Mouse (Mus musculus): ENCODE data around the gene Upk3b. TPM values are rescaled to one million over a fixed set of nuclear protein-coding genes. Genes with fewer than 3 reads are reported as not detected.
A peak's percentile ranks its signal among the peaks of the same experiment; 100 is the strongest.

Gene Upk3b
- total and polyA plus RNA-seq, 3 experiments, result 8.5 to 10.8 (median 8.8) TPM

GRCm38 (mm10) chr5:136075076-136075475, 36.8 kb downstream of the Upk3b start:
- no peak for DNase-seq

DNA sequence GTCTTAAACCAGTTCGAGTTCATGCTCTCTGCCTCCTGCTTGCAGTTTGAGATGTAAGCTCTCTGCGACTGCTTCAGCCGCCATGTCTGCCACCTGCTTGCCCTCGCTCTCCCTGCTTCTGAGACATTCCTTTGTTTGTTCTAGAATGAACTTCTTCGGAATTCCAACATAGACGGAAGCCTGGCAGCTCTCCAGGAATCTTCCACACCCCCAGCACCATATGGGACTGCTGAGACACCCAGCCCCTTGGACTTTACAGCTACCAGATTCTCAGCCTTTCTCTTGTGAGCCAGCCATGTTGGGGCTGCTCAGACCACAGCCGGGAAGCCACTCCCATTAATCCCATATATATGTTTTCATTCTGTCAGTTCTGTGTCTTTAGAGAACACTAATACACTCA, 38.0 kb downstream of the Upk3b start:
- DNase-seq, result no peak

GRCm38 (mm10) chr5:136077001-136077550, 38.8 kb downstream of the Upk3b start:
- DNase-seq, result peak; percentile 11

- DNase-seq, result no peak
These were observed 39.8 kb downstream of the Upk3b start for GRCm38 (mm10) chr5:136078136-136078535.

DNA sequence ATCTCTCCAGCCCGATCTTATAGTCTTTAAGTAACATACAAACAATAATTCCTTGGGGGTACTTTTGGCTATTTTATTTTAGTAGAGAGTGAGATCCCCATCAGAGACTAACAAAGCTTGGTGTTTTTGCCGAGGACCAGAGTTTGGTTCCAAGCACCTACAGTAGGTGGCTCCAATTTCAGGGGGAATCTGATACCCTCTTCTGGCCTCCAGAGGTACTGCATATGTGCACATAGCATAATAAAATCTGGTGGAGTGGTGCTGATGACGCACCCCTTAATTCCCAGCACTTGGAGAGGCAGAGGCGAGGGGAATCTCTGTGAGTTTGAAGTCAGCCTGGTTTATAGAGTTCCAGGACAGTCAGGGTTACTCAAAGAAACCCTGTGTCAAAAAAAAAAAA, 44.0 kb downstream of the Upk3b start:
- DNase-seq, result no peak

GRCm38 (mm10) chr5:136083669-136084107, 45.4 kb downstream of the Upk3b start, which contains the start of gene Rasa4:
Rasa4 (plus strand) TSS chr5:136083916.
- DNase-seq, result peak; percentile 96

- DNase-seq, result peak; percentile 55
These were observed 46.0 kb downstream of the Upk3b start for GRCm38 (mm10) chr5:136084144-136084881.

DNA sequence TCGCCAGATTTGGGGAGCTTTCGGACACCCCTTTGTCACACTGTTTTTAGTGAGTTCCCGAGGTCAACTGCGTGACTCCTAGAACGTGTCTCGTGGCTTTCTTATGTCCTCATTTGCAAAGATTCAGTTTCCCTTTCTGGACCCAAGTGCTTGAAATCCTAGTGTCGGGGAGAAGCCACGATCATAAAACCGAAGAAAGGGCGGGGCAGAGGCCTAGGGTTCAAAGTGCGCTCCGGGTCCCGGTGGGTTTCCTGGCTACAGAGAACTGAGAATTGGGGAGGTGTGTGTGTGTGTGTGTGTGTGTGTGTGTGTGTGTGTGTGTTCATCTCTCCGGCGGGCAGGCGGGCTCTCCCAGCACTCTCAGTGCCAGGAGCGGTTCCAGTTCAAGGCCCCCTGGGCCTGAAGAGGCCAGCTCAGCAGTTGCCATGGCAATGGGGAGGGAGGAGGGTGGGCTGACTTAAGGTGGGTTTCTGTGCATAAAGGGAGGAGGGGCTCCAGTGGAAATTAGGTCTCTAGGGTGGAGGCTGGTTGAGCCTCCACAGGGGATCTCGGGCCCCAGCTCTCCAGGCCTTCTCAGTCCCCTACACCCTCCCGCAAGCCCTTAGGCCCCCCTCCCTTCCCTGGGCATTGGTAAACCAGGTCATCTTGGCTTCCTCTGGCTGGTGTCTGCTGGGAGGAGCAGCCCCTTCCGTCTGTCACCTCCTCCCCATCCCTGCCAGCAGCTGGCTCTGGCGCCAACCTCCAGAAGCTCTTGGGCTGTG, 46.8 kb downstream of the Upk3b start:
- peak; percentile 80 for DNase-seq

- DNase-seq, result no peak
These were observed 48.0 kb downstream of the Upk3b start for GRCm38 (mm10) chr5:136086290-136086689.

DNA sequence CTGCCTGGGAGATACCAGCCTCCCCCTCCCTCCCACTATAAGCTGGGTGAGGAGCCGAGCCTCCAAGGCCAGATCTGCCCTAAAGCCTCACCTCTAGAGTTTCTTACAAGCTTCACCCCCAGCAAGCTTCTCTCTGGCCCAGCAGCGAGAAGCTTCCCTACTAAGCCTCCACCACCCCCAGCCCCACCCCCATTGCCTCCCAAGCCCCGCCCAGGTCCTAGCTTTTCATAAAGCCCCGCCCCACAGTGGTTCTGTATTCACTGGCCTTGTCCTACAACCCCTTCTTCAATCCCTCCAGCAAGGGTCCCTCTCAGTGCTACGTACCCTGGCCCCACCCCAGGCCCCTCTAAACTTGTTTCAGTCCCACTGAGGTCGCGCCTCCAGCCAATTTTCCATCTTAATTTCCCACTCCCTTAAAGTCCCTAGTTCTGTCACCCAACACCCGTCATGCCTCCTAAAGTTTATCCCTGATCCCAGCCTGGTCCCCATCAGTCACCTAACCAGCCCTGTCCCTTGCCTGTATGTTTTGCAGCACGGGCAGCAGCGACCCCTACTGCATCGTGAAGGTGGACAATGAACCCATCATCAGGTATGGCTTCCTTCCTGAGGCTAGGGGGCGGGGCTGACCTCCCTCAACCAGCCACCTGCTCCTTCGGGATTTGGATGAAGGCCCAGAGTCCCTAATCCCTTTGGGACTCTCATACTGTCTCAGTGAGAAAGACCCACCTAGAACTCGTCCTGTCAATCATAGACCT, 50.7 kb downstream of the Upk3b start:
- no peak for DNase-seq

DNA sequence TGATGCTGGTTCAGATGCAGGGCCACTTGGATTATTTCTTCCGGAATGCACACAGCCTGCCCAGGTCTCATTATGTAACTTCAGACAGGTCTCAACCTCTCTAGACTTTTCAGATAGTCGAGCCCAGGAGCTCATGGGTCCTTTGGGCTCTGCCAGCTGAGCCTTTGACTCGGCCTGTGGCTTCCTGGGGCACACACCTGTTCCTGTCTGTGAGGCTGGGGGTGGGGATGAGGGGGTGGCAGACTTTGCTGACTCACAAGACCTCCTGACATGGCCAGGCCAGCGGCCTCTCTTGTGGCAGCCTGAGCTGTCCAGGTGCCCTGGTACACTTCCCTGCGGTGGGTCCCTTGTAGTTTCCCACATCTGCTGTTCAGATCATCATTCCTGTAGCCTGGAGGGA, 53.6 kb downstream of the Upk3b start:
- DNase-seq, result no peak

DNA sequence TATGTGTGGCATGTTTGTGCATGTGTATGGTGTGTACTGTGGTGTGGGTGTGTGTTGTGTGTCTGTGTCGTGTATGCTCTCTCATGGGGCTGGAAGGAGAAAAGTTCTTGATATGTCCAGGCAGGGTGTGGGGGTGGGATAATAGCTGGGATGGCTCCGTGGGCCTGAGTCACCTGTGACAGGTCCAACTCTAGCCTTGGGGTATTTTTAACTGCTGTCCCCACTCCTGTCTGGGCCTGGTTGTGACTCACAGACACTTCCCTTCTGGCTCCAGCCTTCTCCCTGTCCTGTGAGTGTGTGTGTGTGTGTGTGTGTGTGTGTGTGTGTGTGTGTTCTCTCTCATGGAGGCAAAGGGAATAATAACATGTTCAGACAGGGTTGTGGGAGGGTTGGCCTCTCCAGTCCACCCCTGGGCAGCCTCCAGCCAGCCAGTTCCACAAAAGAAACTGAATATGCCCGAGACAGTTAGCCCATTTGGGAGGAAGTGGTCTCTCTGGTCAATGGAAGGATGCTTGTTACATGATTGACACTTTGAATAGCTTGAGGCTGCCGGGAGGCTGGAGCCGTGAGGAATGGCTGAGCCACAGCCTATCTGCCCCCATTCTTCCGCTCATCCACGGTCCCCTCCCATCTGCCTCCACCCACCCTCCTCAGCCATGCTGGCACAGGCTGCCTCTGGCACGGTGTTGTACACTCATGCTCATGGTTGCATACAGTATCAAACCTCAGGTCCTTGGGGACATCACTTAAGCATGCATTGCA, 56.1 kb downstream of the Upk3b start:
- no peak for DNase-seq

DNA sequence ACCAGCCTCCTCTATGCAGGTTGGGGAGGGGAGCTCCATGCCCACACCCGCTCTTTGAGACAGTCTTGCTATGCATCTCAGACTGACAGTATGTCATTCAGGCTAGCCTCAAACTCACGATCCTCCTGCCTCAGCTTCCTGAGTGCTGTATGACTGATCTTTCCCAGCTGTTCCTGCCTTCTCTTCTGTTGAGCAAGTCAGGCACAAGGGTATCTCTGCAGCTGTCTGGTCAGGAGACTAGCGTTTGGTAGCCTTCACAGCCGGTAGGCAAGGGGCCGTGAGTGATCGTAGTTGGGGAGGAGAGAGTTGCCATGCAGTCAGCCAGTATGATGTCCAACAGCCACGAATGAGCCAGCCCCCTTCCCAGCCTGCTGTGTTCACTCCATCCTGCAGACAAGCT, 56.8 kb downstream of the Upk3b start:
- DNase-seq, result no peak

Other genes starting within 250 kb of the Upk3b start
- gene Srrm3, start 231.6 kb upstream of the Upk3b start, total RNA-seq (2021), result 1 to 10 TPM; 2.8 to 3.9 TPM
- gene Srrm3, start 231.6 kb upstream of the Upk3b start, polyA plus RNA-seq (2012; rRNA removed), result 3.0 and 3.6 TPM in 2 replicates
- gene Hspb1, start 150.6 kb upstream of the Upk3b start, total RNA-seq (2021), result 100 to 1,000 TPM; 236 to 614 TPM
- 309 and 678 TPM in 2 replicates for gene Hspb1, start 150.6 kb upstream of the Upk3b start, polyA plus RNA-seq (2012; rRNA removed)
- 100 to 1,000 TPM; 563 to 611 TPM for gene Ywhag, start 103.9 kb upstream of the Upk3b start, total RNA-seq (2021)
- gene Ywhag, start 103.9 kb upstream of the Upk3b start, polyA plus RNA-seq (2012; rRNA removed), result 227 and 268 TPM in 2 replicates
- gene Ssc4d, start 64.0 kb upstream of the Upk3b start, total RNA-seq (2021), result 1 to 10 TPM; 2.8 to 3.1 TPM
- gene Ssc4d, start 64.0 kb upstream of the Upk3b start, polyA plus RNA-seq (2012; rRNA removed), result 4.3 and 11.1 TPM in 2 replicates
- not detected for gene Zp3, start 58.4 kb upstream of the Upk3b start, total RNA-seq (2021)
- gene Zp3, start 58.4 kb upstream of the Upk3b start, polyA plus RNA-seq (2012; rRNA removed), result not detected in 2 replicates
- 10 to 100 TPM; 13.6 to 19.0 TPM for gene Dtx2, start 43.7 kb upstream of the Upk3b start, total RNA-seq (2021)
- gene Dtx2, start 43.7 kb upstream of the Upk3b start, polyA plus RNA-seq (2012; rRNA removed), result 30.1 and 34.3 TPM in 2 replicates
- under 1 TPM in 1 of 2 experiments, not detected in 1; 0.35 TPM for gene Upk3bl, start 16.0 kb downstream of the Upk3b start, total RNA-seq (2021)
- gene Upk3bl, start 16.0 kb downstream of the Upk3b start, polyA plus RNA-seq (2012; rRNA removed), result 0.30 TPM in 1 of 2 replicates, not detected in the other
- 10 to 100 TPM; 10.5 to 14.7 TPM for gene Rasa4, start 45.4 kb downstream of the Upk3b start, total RNA-seq (2021)
- 29.5 and 34.4 TPM in 2 replicates for gene Rasa4, start 45.4 kb downstream of the Upk3b start, polyA plus RNA-seq (2012; rRNA removed)
- 10 to 100 TPM; 88.6 to 94.3 TPM for gene Polr2j, start 78.1 kb downstream of the Upk3b start, total RNA-seq (2021)
- 22.3 and 34.0 TPM in 2 replicates for gene Polr2j, start 78.1 kb downstream of the Upk3b start, polyA plus RNA-seq (2012; rRNA removed)
- 10 to 100 TPM in 1 of 2 experiments, 1 to 10 TPM in 1; 8.0 to 11.9 TPM for gene Lrwd1, start 97.6 kb downstream of the Upk3b start, total RNA-seq (2021)
- gene Lrwd1, start 97.6 kb downstream of the Upk3b start, polyA plus RNA-seq (2012; rRNA removed), result 24.8 and 26.6 TPM in 2 replicates
- 1 to 10 TPM; 7.8 to 8.9 TPM for gene Alkbh4, start 97.7 kb downstream of the Upk3b start, total RNA-seq (2021)
- 16.3 and 20.6 TPM in 2 replicates for gene Alkbh4, start 97.7 kb downstream of the Upk3b start, polyA plus RNA-seq (2012; rRNA removed)
- 1 to 10 TPM; 2.5 to 4.0 TPM for gene Orai2, start 132.2 kb downstream of the Upk3b start, total RNA-seq (2021)
- gene Orai2, start 132.2 kb downstream of the Upk3b start, polyA plus RNA-seq (2012; rRNA removed), result 9.5 and 9.7 TPM in 2 replicates
- 10 to 100 TPM; 33.7 to 34.5 TPM for gene Prkrip1, start 160.5 kb downstream of the Upk3b start, total RNA-seq (2021)
- gene Prkrip1, start 160.5 kb downstream of the Upk3b start, polyA plus RNA-seq (2012; rRNA removed), result 2.5 and 4.3 TPM in 2 replicates
- gene Sh2b2, start 208.1 kb downstream of the Upk3b start, total RNA-seq (2021), result 10 to 100 TPM; 27.0 to 30.0 TPM
- 57.6 and 89.9 TPM in 2 replicates for gene Sh2b2, start 208.1 kb downstream of the Upk3b start, polyA plus RNA-seq (2012; rRNA removed)

Measured in adrenal gland, adult 2 months (tissue).